Mouse (Mus musculus): ENCODE data around the gene Chml. TPM values are rescaled to one million over a fixed set of nuclear protein-coding genes. Genes with fewer than 3 reads are reported as not detected.

Chml gene
- polyA plus RNA-seq, 1 experiment from 2014 or later = 6.2 TPM

- WGBS = 64% methylated on average over 7 of the region's 7 CpGs
- H3K4me2 ChIP-seq (replicated peaks) = no peak overlapping the region
- no peaks in the 10 kb centered on the region for H3K36me3 ChIP-seq (replicated peaks; ENCODE audit: control insufficient read depth, insufficient read depth)
- no peaks in the 10 kb centered on the region for H3K4me1 ChIP-seq (replicated peaks; ENCODE audit: control insufficient read depth, insufficient read depth, low read length)
- H3K9me3 ChIP-seq (ENCODE audit: control insufficient read depth, low read length) = no peaks in the 10 kb centered on the region
- no peaks in the 10 kb centered on the region for H3K27me3 ChIP-seq (ENCODE audit: control insufficient read depth, insufficient read depth, low read length)
- no peak overlapping the region for H3K27ac ChIP-seq
- H3K4me3 ChIP-seq (replicated peaks; ENCODE audit: low read length) = no peak overlapping the region
- H3K9ac ChIP-seq = no peak overlapping the region
- DNase-seq (ENCODE audit: low spot score) = no peak
- ATAC-seq (ENCODE audit: low FRiP score) = no peak
Measured at GRCm38 (mm10) chr1:175670042-175670441, 22.7 kb downstream of the Chml start.

- DNase-seq (ENCODE audit: low spot score) = no peak
- Histone ChIP-seq H3K4me3 (replicated peaks; ENCODE audit: low read length) (no peak overlapping the region), H3K4me2 (replicated peaks) (no peak overlapping the region), H3K36me3 (replicated peaks; ENCODE audit: control insufficient read depth, insufficient read depth) (no peaks in the 10 kb centered on the region), H3K27me3 (ENCODE audit: control insufficient read depth, insufficient read depth, low read length) (no peaks in the 10 kb centered on the region), H3K9ac (no peak overlapping the region), H3K4me1 (replicated peaks; ENCODE audit: control insufficient read depth, insufficient read depth, low read length) (no peaks in the 10 kb centered on the region), H3K27ac (no peak overlapping the region), H3K9me3 (ENCODE audit: control insufficient read depth, low read length) (no peaks in the 10 kb centered on the region)
- no peak for ATAC-seq (ENCODE audit: low FRiP score)
- 87% methylated on average over 3 of the region's 3 CpGs for WGBS
Measured at GRCm38 (mm10) chr1:175669456-175669855, 23.2 kb downstream of the Chml start.

DNA sequence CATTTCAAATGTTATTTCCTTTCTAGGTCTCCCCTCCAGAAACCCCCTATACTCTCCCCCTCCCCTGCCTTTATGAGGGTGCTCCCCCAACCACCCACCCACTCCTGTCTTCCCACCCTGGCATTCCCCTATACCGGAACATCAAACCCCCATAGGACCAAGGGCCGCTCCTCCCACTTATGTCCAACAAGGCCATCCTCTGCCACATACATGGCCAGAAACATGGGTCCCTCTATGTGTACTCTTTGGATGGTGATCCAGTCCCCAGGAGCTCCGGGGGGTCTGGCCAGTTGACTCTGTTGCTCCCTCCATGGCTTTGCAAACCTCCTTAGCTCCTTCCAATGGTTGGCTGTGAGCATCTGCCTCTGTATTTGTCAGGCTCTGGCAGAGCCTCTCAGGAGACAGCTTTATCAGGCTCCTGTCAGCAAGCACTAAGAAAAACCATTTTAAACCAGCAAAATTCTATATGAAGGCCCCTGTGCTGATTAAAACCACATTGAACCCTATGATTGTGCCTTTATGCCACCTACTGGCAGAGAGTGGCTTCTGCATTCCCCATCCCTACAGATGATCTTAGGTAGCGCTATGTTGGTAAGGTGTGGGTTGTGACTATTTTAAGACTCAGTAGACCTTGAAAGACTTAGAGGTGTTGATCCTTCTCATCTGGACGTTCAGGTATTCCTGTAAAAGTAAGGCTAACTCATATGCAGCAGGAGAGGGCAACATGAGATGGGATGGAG is 23.9 kb downstream of the Chml start:
- H3K9ac ChIP-seq = no peak overlapping the region
- ATAC-seq (ENCODE audit: low FRiP score) (no peak), DNase-seq (ENCODE audit: low spot score) (peak; percentile 53)
- 84% methylated on average over 5 of the region's 5 CpGs for WGBS
- no peaks in the 10 kb centered on the region for H3K4me1 ChIP-seq (replicated peaks; ENCODE audit: control insufficient read depth, insufficient read depth, low read length)
- no peak overlapping the region for H3K27ac ChIP-seq
- no peaks in the 10 kb centered on the region for H3K27me3 ChIP-seq (ENCODE audit: control insufficient read depth, insufficient read depth, low read length)
- no peak overlapping the region for H3K4me2 ChIP-seq (replicated peaks)
- H3K36me3 ChIP-seq (replicated peaks; ENCODE audit: control insufficient read depth, insufficient read depth) = no peaks in the 10 kb centered on the region
- no peak overlapping the region for H3K4me3 ChIP-seq (replicated peaks; ENCODE audit: low read length)
- no peaks in the 10 kb centered on the region for H3K9me3 ChIP-seq (ENCODE audit: control insufficient read depth, low read length)

DNA sequence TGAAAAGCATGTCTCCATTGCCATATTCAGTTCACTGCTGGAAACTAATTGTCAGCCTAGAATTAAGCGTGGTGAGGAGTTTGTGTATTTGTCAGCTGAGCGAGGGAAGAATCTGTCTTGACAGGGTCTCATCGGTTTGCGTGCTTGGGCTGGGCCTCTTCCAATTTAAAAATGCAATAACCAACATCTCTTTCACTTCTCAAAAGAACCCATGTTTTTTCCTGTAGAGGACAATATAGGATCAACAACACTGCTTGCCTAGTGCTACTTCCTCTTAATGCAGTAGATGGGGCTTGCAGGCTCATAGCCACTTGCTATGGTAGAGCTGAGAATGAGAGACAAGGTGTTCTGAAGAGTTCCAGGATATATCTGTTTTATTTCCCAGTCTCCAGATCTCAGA is 32.8 kb downstream of the Chml start:
- Histone ChIP-seq H3K4me2 (replicated peaks) (no peak overlapping the region), H3K9me3 (ENCODE audit: control insufficient read depth, low read length) (no peaks in the 10 kb centered on the region), H3K27ac (no peak overlapping the region), H3K9ac (no peak overlapping the region), H3K4me1 (replicated peaks; ENCODE audit: control insufficient read depth, insufficient read depth, low read length) (no peaks in the 10 kb centered on the region), H3K27me3 (ENCODE audit: control insufficient read depth, insufficient read depth, low read length) (no peaks in the 10 kb centered on the region), H3K4me3 (replicated peaks; ENCODE audit: low read length) (no peak overlapping the region), H3K36me3 (replicated peaks; ENCODE audit: control insufficient read depth, insufficient read depth) (no peaks in the 10 kb centered on the region)
- 90% methylated on average over 4 of the region's 4 CpGs for WGBS
- DNase-seq (ENCODE audit: low spot score) (no peak), ATAC-seq (ENCODE audit: low FRiP score) (no peak)

DNA sequence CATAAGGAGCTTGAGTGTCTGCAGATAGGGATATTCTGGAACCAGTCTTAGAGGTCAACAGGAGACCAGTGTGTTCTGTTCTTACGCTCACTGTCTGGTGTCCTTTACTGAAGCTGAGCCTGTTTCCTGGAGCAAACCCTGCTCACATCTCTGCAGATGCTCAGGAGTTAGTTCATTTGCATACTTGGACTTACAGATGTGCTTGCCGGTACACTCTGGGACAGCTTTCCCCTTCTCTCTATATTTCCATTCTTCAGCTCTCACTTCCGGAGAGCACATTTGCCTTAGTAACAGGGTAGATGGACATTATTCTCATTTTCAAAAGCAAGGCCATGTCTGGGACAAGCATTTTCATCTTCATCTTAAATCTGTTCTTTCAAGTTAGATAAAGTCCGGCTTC is 44.1 kb downstream of the Chml start:
- 97% methylated on average over 4 of the region's 4 CpGs for WGBS
- DNase-seq (ENCODE audit: low spot score) (no peak), ATAC-seq (ENCODE audit: low FRiP score) (no peak)
- H3K36me3 ChIP-seq (replicated peaks; ENCODE audit: control insufficient read depth, insufficient read depth) = no peaks in the 10 kb centered on the region
- H3K4me1 ChIP-seq (replicated peaks; ENCODE audit: control insufficient read depth, insufficient read depth, low read length) = no peaks in the 10 kb centered on the region
- no peak overlapping the region for H3K27ac ChIP-seq
- H3K9me3 ChIP-seq (ENCODE audit: control insufficient read depth, low read length) = no peaks in the 10 kb centered on the region
- no peaks in the 10 kb centered on the region for H3K27me3 ChIP-seq (ENCODE audit: control insufficient read depth, insufficient read depth, low read length)
- H3K4me2 ChIP-seq (replicated peaks) = no peak overlapping the region
- H3K9ac ChIP-seq = no peak overlapping the region
- H3K4me3 ChIP-seq (replicated peaks; ENCODE audit: low read length) = no peak overlapping the region

DNA sequence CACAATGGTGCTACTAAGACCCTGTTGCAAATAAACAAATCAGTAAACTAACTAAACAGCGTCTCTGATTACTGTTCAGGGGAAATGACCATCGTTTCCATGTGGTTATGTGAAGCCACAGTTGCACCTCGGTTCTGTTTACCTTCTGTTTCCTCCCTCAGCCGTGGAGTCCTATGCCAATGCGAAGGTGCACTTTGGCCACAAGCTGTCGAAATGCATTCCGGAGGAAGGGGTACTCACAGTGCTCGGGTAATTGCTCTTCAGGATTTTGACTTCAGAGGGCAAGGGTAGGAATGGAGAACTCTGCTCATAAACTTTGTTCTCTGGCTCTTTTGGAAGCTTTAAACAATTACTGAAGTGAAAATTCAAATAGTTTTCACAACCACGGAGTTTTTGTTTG is 45.7 kb downstream of the Chml start:
- no peak overlapping the region for H3K4me3 ChIP-seq (replicated peaks; ENCODE audit: low read length)
- no peaks in the 10 kb centered on the region for H3K27me3 ChIP-seq (ENCODE audit: control insufficient read depth, insufficient read depth, low read length)
- H3K4me1 ChIP-seq (replicated peaks; ENCODE audit: control insufficient read depth, insufficient read depth, low read length) = no peaks in the 10 kb centered on the region
- no peak overlapping the region for H3K9ac ChIP-seq
- ATAC-seq (ENCODE audit: low FRiP score) (no peak), DNase-seq (ENCODE audit: low spot score) (no peak)
- no peaks in the 10 kb centered on the region for H3K36me3 ChIP-seq (replicated peaks; ENCODE audit: control insufficient read depth, insufficient read depth)
- no peak overlapping the region for H3K27ac ChIP-seq
- no peaks in the 10 kb centered on the region for H3K9me3 ChIP-seq (ENCODE audit: control insufficient read depth, low read length)
- H3K4me2 ChIP-seq (replicated peaks) = no peak overlapping the region
- WGBS = 82% methylated on average over 9 of the region's 9 CpGs

- 85% methylated on average over 5 of the region's 5 CpGs for WGBS
- no peak overlapping the region for H3K4me3 ChIP-seq (replicated peaks; ENCODE audit: low read length)
- H3K9me3 ChIP-seq (ENCODE audit: control insufficient read depth, low read length) = no peaks in the 10 kb centered on the region
- no peak for DNase-seq (ENCODE audit: low spot score)
- no peaks in the 10 kb centered on the region for H3K27me3 ChIP-seq (ENCODE audit: control insufficient read depth, insufficient read depth, low read length)
- no peak overlapping the region for H3K27ac ChIP-seq
- no peaks in the 10 kb centered on the region for H3K4me1 ChIP-seq (replicated peaks; ENCODE audit: control insufficient read depth, insufficient read depth, low read length)
- no peak for ATAC-seq (ENCODE audit: low FRiP score)
- no peaks in the 10 kb centered on the region for H3K36me3 ChIP-seq (replicated peaks; ENCODE audit: control insufficient read depth, insufficient read depth)
- H3K4me2 ChIP-seq (replicated peaks) = no peak overlapping the region
- H3K9ac ChIP-seq = no peak overlapping the region
Measured at GRCm38 (mm10) chr1:175643496-175644265, 49.0 kb downstream of the Chml start.

DNA sequence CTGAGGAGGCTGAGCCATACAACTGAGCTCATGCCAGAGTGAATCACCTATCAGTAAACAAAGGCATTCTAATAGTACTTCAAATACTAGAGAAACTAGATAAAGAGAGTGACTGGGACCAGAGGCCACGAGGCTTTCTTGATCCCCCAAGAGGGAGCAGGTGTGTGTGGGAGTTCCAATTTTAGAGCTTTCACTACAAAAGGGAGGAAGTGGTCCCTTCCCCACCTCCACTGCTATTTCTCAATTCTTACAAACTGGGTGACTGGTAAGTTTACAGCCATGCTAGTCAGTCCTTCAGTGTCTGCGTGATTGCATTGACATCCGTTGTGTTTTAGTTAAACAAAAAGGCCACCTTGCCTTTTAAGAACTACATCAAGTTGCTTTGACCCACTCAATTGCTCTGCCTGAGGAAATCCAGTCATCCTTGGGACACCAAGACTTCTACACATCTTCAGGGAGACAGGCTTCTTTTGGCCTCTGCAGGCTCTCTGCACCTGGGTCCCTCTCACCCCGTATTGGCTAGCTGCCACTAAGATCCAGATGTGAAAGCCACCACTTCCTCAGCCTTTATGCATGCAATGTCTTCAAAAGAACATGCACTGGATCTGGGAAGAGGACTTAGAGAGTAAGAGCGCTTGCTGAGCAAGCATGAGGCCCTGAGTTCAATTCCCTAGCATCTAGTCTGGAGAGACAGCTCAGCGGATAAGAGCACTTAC is 52.1 kb downstream of the Chml start:
- no peak overlapping the region for H3K27ac ChIP-seq
- ATAC-seq (ENCODE audit: low FRiP score) (no peak), DNase-seq (ENCODE audit: low spot score) (no peak)
- no peaks in the 10 kb centered on the region for H3K4me1 ChIP-seq (replicated peaks; ENCODE audit: control insufficient read depth, insufficient read depth, low read length)
- no peaks in the 10 kb centered on the region for H3K27me3 ChIP-seq (ENCODE audit: control insufficient read depth, insufficient read depth, low read length)
- H3K9me3 ChIP-seq (ENCODE audit: control insufficient read depth, low read length) = no peaks in the 10 kb centered on the region
- H3K36me3 ChIP-seq (replicated peaks; ENCODE audit: control insufficient read depth, insufficient read depth) = no peaks in the 10 kb centered on the region
- H3K4me2 ChIP-seq (replicated peaks) = no peak overlapping the region
- no peak overlapping the region for H3K4me3 ChIP-seq (replicated peaks; ENCODE audit: low read length)
- WGBS = 86% methylated on average over 6 of the region's 6 CpGs
- no peak overlapping the region for H3K9ac ChIP-seq

- Histone ChIP-seq H3K27ac (no peak overlapping the region), H3K4me3 (replicated peaks; ENCODE audit: low read length) (no peak overlapping the region), H3K4me2 (replicated peaks) (no peak overlapping the region), H3K27me3 (ENCODE audit: control insufficient read depth, insufficient read depth, low read length) (no peaks in the 10 kb centered on the region), H3K9me3 (ENCODE audit: control insufficient read depth, low read length) (no peaks in the 10 kb centered on the region), H3K9ac (no peak overlapping the region), H3K4me1 (replicated peaks; ENCODE audit: control insufficient read depth, insufficient read depth, low read length) (no peaks in the 10 kb centered on the region), H3K36me3 (replicated peaks; ENCODE audit: control insufficient read depth, insufficient read depth) (no peaks in the 10 kb centered on the region)
- DNase-seq (ENCODE audit: low spot score) = no peak
- no peak for ATAC-seq (ENCODE audit: low FRiP score)
- 82% methylated on average over 7 of the region's 7 CpGs for WGBS
Measured at GRCm38 (mm10) chr1:175639072-175639471, 53.6 kb downstream of the Chml start.
